Mouse (Mus musculus) liver, adult 2 months (tissue): ENCODE measurements around the gene Phldb1.

Experiments
- CTCF ChIP-seq: fragments of 200-500 bp; IDR thresholded peaks from 2 replicates; pipeline ENCODE4 v1.5.1; 2011; ENCODE audit warnings: low read depth, low read length, control low read depth
- POLR2A ChIP-seq: fragments of 200-500 bp; IDR thresholded peaks from 2 replicates; pipeline ENCODE4 v1.6.1; 2011; ENCODE audit warnings: low read length, control low read depth; ENCODE audit not compliant: insufficient read depth; ENCODE audit errors: extremely low read depth

- TF ChIP-seq CTCF (no peak), POLR2A (no peak)
Observed at GRCm38 (mm10) chr9:44724223-44724622, 10.8 kb downstream of the Phldb1 start.
